Mouse (Mus musculus): ENCODE results near the gene Uck2. TPM values are rescaled to one million over a fixed set of nuclear protein-coding genes. Genes with fewer than 3 reads are reported as not detected.

The Uck2 gene
- polyA plus RNA-seq, 1 experiment from 2014 or later, result 50.9 TPM

Small RNA genes lying within 50 kb of the gene (microRNA-seq; reads per million reads assigned to microRNA genes)
- gene Mir6347, result not detected

Other genes with a start within 250 kb of the Uck2 start
- 65.2 and 70.6 TPM in 2 replicates for gene Tmco1, start 23.1 kb upstream of the Uck2 start, polyA plus RNA-seq (2015; fragmentation: Nextera tagmentation; extraction: Ambion mirVana)
- gene Aldh9a1, start 64.7 kb upstream of the Uck2 start, polyA plus RNA-seq (2015; fragmentation: Nextera tagmentation; extraction: Ambion mirVana), result 33.4 and 37.1 TPM in 2 replicates
- gene Mgst3, start 108.5 kb upstream of the Uck2 start, polyA plus RNA-seq (2015; fragmentation: Nextera tagmentation; extraction: Ambion mirVana), result 138 and 142 TPM in 2 replicates
- gene Lrrc52, start 181.5 kb upstream of the Uck2 start, polyA plus RNA-seq (2015; fragmentation: Nextera tagmentation; extraction: Ambion mirVana), result not detected in 2 replicates

All from midbrain, embryonic 15.5 days (tissue).